Mouse (Mus musculus): ENCODE measurements around the gene Cabcoco1.

Gene Cabcoco1

GRCm38 (mm10) chr10:68507741-68508140 is 34.0 kb downstream of the Cabcoco1 start:
- DNase-seq (ENCODE audit: low spot score in 2 of 2), result no peak

- DNase-seq (ENCODE audit: low spot score in 2 of 2), result no peak
Measured at GRCm38 (mm10) chr10:68506242-68506641, 35.5 kb downstream of the Cabcoco1 start.

- DNase-seq (ENCODE audit: low spot score in 2 of 2), result no peak
Measured at GRCm38 (mm10) chr10:68504586-68505152, 37.0 kb downstream of the Cabcoco1 start.

GRCm38 (mm10) chr10:68501067-68501466 is 40.6 kb downstream of the Cabcoco1 start:
- no peak for DNase-seq (ENCODE audit: low spot score in 2 of 2)

- no peak for DNase-seq (ENCODE audit: low spot score in 2 of 2)
Measured at GRCm38 (mm10) chr10:68495246-68495645, 46.5 kb downstream of the Cabcoco1 start.

- DNase-seq (ENCODE audit: low spot score in 2 of 2), result no peak
Measured at GRCm38 (mm10) chr10:68491557-68491956, 50.1 kb downstream of the Cabcoco1 start.

GRCm38 (mm10) chr10:68490781-68491180 is 50.9 kb downstream of the Cabcoco1 start:
- no peak for DNase-seq (ENCODE audit: low spot score in 2 of 2)

GRCm38 (mm10) chr10:68472799-68473198 is 68.9 kb downstream of the Cabcoco1 start:
- DNase-seq (ENCODE audit: low spot score in 2 of 2), result no peak

GRCm38 (mm10) chr10:68465737-68466327 is 75.9 kb downstream of the Cabcoco1 start:
- DNase-seq (ENCODE audit: low spot score in 2 of 2), result no peak

GRCm38 (mm10) chr10:68464943-68465342 is 76.8 kb downstream of the Cabcoco1 start:
- DNase-seq (ENCODE audit: low spot score in 2 of 2), result peak; percentile 44 to 56

- no peak for DNase-seq (ENCODE audit: low spot score in 2 of 2)
Measured at GRCm38 (mm10) chr10:68459784-68460183, 81.9 kb downstream of the Cabcoco1 start.

- no peak for DNase-seq (ENCODE audit: low spot score in 2 of 2)
Measured at GRCm38 (mm10) chr10:68457019-68457418, 84.7 kb downstream of the Cabcoco1 start.

- no peak for DNase-seq (ENCODE audit: low spot score in 2 of 2)
Measured at GRCm38 (mm10) chr10:68454541-68454940, 87.2 kb downstream of the Cabcoco1 start.

- no peak for DNase-seq (ENCODE audit: low spot score in 2 of 2)
Measured at GRCm38 (mm10) chr10:68446797-68447125, 94.9 kb downstream of the Cabcoco1 start.

- DNase-seq (ENCODE audit: low spot score in 2 of 2), result no peak
Measured at GRCm38 (mm10) chr10:68445876-68446796, 95.6 kb downstream of the Cabcoco1 start.

GRCm38 (mm10) chr10:68445244-68445811 is 96.4 kb downstream of the Cabcoco1 start:
- no peak for DNase-seq (ENCODE audit: low spot score in 2 of 2)

- no peak for DNase-seq (ENCODE audit: low spot score in 2 of 2)
Measured at GRCm38 (mm10) chr10:68444361-68445114, 97.2 kb downstream of the Cabcoco1 start.

GRCm38 (mm10) chr10:68443132-68443531 is 98.6 kb downstream of the Cabcoco1 start:
- no peak for DNase-seq (ENCODE audit: low spot score in 2 of 2)

- no peak for DNase-seq (ENCODE audit: low spot score in 2 of 2)
Measured at GRCm38 (mm10) chr10:68442713-68443112, 99.0 kb downstream of the Cabcoco1 start.

- no peak for DNase-seq (ENCODE audit: low spot score in 2 of 2)
Measured at GRCm38 (mm10) chr10:68441931-68442662, 99.6 kb downstream of the Cabcoco1 start.

- DNase-seq (ENCODE audit: low spot score in 2 of 2), result no peak
Measured at GRCm38 (mm10) chr10:68440515-68440914, 101.2 kb downstream of the Cabcoco1 start.

Measured in right cerebral cortex, postnatal 36 days (tissue).